Mouse (Mus musculus) C2C12 (cell line): ENCODE results near the gene Acad10.

Source experiments
- CEBPB ChIP-seq: IDR thresholded peaks from one replicate; pipeline ENCODE4 v1.6.1; 2011; ENCODE audit warnings: low read depth, mild to moderate bottlenecking, control low read depth, moderate library complexity
- CTCF ChIP-seq: IDR thresholded peaks from one replicate; pipeline ENCODE4 v1.5.1; 2011; ENCODE audit not compliant: control insufficient read depth, insufficient read depth, insufficient read length
- MAX ChIP-seq: IDR thresholded peaks from one replicate; pipeline ENCODE4 v1.6.1; 2011; ENCODE audit warnings: mild to moderate bottlenecking, control low read depth
- MYOD1 ChIP-seq: IDR thresholded peaks from one replicate; pipeline ENCODE4 v1.6.1; 2011; ENCODE audit warnings: low read depth; ENCODE audit not compliant: control insufficient read depth, insufficient read length
- MYOG ChIP-seq: IDR thresholded peaks from one replicate; pipeline ENCODE4 v1.6.1; 2011; ENCODE audit not compliant: control insufficient read depth, insufficient read length; ENCODE audit errors: extremely low read depth

DNA sequence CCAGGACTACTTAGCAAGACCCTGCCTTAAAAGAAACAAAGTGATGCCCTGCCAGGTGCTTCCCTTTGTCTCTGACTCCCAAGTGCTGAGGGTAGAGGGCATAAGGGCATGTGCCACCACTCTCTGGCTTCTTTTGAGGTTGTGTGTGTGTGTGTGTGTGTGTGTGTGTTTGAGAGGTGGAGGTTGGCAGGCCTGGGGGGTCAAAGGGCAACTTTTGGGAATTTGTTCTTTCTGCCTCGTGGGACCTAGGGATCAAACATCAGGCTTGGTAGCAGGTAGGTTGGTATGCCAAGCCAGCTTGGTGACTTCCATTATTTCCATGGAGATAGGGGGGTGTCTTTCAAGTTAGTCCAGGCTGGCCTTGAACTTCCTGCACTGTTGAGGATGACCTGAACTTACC, 43.0 kb upstream of the Acad10 start:
- TF ChIP-seq CEBPB (no peak), CTCF (no peak), MYOD1 (no peak), MAX (no peak), MYOG (no peak)
